Mouse (Mus musculus) cerebellum, postnatal 4 days (tissue): Measurements from ENCODE around the gene Col9a2.
"Not testable (repeated sequence)": the region's sequence is repeated elsewhere in the genome, so short reads cannot be mapped to it uniquely, and the experiment has no call there.

Experiments used
- DNase-seq, 2 experiments: peaks; one replicate each; pipeline ENCODE4 v3.0.0; 2022; ENCODE audit warnings: low spot score in 2 of 2, mixed read lengths in 1 of 2

The Col9a2 gene

DNA sequence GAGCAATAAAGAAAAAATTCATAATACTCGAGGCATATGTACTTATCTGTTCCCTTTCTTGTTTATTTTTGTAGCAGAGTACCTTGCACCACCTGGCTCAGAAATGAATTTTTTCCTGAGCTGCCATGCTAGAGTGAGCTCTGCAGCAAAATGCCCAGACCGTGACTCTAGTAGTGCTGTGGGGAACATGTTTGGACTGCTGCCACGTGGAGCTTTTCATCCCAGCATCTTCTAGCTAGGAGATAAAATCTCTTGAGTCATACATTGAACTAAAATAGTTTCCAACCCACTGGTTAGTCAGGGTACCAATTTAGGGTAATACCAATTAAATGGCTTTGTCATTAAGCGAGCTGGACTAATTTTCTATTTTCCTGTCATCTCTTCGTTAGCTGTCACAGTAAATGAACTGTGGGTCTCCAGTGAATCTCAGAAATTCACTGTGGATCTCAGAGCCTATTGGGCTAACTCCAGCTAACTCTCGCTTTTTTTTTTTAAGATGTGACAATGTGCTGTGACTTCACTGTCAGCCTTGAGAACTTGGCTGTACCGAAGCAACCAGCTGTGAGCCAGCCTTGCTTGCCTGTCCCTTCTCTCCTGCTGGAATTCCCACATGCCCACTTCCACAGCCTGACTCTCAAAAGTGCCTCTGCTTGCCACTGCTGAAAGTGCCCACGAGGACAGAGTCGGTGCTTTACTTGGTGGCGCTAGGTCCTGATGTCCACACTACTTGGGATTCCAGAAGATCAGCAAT is 19.0 kb upstream of the Col9a2 start:
- no peak for DNase-seq

DNA sequence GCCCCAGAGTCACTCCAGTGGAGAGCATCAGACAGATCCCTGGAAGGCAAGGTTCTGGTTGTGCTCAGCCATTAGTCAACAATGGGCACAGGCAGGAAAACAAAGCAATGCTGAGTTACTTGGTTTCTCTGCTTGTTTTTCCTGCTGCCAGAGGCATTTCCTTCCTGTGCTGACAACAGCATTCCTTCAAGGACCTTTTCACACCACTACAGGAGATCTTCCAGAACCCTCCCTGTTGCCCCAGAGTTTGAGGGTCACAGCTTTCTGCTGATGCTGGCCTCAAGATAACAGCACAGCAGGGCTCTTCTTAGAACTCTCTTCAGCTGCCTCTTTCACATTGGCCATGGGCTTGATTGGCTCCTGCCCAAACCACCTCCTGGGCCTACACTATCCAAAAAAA is 17.3 kb upstream of the Col9a2 start:
- no peak for DNase-seq

DNA sequence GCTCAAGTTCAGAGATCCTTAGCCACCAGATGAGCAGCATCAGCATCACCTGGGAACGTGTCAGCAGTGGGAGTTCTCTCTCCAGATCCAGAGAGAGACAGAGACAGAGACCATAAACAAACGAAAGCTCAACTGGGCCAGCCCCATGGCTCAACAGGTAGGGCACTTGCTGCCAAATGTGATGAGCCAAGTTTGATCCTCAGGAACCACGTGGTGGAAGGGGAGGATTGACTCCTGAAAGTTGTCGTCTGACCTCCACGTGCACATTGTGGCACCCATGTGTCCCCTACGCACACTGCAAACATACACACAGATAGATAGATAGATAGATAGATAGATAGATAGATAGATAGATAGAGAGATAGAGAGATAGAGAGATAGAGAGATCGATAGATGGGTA is 15.7 kb upstream of the Col9a2 start:
- no peak for DNase-seq

DNA sequence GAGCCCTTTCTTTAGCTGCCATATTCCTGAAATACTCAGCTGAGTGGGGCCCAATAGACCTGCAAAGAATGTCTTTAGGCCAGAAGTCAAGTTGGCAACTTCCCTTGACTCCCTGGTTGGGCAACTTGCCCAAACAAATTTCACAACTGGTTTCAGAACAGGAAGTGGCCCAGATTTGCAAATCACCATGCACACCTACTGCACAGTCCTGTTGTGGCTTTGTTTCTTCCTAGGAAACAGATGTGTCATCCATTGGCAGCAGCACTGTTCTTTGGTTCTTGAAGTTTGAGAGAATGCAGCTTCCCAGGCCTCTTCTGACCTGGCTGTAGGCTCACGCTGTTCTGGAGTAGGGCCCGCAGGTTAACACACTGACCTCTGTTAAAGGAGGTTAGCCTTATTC is 15.2 kb upstream of the Col9a2 start:
- no peak for DNase-seq

DNA sequence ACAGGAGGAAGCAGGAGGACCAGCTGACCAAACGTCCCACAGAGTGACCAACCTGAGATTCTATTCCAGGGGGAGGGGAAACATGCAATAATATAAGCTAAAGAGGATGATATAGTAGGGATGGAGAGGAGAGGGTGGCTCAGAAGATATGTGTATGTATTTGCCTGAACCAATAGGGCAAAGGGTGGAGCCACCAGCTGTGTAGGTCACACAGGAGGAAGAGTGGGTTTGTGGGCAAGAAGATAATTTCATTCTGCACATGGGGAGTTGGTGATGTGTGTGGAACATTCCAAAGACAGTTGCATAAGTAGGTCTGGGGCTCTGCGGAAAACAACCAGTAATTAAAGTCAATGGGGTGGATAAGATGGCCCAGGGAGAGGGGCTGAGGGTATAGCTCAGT is 13.5 kb upstream of the Col9a2 start:
- no peak for DNase-seq

DNA sequence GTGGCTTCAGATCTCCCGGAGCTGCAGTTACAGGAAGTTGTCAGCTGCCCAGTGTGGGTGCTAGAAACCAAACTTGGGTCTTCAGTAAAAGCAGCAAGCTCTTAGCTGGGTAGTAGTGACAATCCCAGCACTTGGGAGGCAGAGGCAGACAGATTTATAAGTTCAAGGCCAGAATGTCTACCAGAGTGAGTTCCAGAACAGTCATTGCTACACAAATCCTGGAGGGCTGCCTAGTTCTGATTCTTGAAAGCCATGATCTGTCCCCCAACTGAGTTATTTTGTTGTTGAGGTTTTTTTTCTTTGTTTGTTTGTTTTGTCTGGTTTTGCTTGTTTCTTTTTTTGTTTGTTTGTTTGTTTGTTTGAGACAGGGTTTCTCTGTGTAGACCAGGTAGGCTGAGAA is 11.0 kb upstream of the Col9a2 start:
- no peak for DNase-seq

DNA sequence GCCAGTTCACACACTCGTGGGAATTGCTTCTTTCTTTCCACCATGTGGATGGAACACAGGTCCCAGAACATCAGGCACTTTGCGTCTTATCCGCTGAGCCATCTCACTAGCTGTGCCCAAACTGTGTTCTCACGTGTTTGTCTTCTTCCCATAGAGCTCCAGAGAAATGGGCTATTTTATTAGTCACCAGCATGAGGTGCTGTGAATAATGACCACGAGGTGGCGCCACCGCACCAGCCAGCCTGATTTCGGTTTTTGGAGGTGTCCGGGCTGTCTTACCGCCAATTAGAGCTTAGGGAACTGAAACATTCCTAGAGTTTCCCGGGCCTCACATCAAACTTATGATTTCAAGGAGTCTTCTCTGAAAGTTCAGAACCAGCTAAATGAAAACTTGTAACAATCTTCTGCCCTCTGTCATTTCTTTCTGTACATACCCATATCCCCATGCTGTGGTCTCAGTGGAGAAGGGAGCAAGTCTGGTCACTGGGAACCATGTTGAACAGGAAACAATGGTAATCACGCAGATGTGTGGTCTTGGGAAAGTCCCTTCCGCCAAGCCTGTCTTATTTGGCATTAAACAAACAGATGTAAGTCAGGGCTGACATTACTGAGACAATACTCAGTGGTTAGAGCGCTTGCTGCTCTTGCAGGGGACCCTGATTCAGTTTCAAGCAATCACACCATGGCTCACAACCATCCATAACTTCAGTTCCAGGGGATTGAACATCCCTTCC is 10.4 kb upstream of the Col9a2 start:
- DNase-seq: peak; percentile 58 to 66

DNA sequence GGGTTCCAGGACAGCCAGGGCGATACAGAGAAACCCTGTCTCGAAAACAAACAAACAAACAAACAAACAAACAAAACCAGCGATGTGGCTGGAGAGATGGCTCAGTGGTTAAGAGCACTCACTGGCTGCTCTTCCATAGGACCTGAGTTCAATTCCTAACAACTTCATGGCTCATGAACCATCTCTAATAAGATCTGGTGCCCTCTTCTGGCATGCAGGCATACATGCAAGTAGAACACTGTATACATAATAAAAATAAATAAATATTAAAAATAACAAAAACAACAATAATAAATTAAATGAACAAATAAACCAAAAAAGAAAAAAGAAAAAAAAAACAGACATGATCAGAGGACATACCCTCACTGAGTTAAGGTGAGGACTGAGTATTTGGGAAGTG is 9.6 kb upstream of the Col9a2 start:
- DNase-seq: no peak

DNA sequence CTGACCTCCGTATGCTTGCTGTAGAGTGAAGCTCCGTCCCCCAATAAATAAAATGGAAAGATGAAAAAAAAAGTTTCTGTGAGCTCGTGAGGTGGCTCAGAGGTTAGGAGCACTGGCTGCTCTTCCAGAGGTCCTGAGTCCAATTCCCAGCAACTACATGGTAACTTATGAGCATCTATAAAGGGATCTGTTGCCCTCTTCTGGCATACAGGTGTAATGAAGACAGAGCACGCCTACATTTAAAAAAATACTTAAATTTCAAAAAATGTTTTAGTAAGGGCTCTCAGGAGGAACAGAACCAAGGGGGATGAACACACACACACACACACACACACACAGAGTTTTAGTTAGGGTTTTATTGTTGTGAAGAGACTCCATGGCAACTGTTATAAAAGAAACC is 7.7 kb upstream of the Col9a2 start:
- no peak for DNase-seq

DNA sequence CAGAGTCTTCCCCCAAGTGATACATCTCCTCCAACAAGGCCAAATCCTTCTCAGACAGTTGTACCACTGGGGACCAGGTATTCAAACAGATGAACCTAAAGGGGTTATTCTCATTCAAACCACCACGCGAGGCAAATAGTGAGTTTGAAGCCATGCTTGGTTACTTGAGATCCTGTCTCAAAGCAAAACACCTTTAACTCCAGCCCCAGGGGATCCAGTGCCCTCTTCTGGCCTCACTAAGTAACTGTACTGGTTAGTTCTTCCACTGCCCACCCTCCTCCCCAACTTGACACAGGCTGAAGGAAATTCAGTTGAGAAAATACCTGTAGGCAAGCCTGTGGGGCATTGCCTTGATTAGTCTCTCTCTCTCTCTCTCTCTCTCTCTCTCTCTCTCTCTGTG is 6.2 kb upstream of the Col9a2 start:
- no peak for DNase-seq

DNA sequence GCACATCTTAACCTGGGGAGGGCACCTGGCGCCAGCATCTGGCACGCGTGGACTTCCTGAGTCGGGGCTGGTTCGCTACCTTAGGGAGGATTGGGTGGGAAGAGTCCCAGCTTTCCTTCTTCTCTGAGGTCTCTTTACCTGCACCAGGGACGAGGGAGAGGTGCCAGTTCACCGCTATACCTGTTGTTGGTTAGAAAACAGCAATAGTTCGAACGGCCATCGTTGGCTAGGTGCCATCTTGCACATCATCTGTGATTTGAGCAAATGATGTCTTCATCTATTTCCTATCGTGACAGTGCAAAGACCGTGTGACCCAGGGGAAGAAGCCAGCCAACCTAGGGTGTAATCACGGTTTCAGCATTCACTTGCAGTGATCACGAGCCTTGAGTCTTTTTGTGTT is 1.1 kb downstream of the Col9a2 start:
- DNase-seq: no peak

DNA sequence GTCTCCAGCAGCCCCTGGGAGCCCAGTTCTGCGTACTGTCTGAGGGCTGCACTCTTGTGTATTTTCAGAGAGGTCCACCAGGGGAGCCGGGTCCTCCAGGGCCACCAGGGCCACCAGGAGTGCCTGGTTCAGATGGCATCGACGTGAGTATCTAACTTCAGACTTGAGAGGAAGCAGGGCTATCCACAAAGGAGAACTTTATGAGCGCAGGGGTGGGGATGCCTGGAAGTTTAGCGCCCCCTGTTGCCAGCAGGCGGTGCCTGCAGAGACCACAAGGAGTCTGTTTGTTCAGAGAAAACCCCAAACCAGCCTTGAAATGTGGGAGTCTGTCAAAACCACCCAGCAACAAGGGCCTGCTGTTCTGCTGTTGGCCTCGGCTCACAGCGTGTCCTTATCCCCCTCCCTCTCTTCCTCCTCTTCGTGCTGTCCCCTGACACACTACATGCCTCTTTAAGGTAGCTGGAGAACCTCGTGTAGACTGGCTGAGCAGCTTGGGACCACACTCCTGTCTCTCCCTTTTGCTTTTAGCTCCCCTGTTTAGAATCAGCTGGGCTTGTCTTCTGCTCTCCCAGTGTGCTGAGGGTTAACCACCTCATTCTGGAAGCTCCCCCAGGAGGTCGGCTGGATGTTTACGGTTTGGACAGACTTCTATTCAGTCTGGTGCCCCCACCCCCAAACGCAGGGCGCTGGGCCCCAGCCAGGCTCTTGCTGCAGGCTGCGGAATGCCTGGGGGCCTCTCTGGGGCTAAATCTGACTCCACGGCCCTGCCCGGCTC is 1.9 kb downstream of the Col9a2 start:
- DNase-seq: peak; percentile 70 to 72

DNA sequence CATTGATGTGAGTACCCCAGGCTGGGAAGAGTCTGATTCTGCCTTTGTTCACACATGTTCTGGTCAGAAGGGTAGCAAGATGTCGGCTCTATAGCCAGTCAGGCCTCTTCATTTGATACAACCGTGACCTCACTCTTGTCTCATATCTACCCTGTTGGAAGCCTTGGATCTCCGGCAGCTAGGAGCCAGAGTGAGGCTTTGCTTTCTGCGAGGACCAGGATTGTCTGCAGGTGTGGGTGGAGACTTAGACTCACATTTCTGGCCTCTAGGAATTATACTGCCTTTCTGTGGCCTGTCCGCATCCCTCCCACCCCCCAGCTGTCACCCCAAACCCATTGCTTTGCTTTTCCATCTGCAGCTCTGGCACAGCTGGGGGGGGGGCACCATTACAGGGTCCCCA is 3.3 kb downstream of the Col9a2 start:
- DNase-seq: no peak

DNA sequence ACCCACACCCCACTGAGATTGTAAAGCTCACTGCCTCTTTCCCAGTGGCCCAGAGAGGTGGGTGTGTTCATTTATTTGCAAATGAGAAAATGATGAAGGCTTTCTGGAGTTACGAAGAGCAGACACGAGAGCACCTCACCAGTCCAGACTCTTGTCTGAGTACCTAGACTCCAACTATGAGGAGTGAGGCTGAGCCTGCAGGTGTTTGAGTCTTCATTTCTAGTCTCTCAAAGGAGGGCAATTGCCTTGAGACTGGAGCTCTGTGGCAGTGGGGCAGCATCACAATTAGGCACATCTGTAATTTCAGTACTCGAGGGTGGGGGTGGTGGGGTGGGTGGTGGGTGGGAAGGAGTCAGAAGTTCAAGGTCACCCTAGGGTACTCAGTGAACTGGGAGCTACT is 3.8 kb downstream of the Col9a2 start:
- no peak for DNase-seq

DNA sequence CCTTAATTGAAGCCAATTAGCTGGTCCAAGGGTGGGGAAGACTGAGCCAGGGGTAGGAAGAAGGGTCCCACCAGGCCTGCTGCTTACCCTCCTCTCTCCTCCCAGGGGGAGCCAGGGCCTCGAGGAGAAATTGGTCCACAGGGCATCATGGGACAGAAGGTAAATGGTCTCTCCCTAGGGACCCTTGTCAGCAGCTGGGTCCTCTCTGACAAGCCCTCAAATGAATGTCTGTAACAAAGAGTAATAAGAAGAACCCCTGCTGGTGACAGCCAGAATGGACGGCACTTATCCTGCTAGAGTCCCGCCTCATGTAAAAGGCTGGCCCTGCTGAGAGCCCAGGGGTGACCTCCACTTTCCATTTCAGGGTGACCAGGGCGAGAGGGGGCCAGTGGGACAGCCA is 12.7 kb downstream of the Col9a2 start:
- no peak for DNase-seq

DNA sequence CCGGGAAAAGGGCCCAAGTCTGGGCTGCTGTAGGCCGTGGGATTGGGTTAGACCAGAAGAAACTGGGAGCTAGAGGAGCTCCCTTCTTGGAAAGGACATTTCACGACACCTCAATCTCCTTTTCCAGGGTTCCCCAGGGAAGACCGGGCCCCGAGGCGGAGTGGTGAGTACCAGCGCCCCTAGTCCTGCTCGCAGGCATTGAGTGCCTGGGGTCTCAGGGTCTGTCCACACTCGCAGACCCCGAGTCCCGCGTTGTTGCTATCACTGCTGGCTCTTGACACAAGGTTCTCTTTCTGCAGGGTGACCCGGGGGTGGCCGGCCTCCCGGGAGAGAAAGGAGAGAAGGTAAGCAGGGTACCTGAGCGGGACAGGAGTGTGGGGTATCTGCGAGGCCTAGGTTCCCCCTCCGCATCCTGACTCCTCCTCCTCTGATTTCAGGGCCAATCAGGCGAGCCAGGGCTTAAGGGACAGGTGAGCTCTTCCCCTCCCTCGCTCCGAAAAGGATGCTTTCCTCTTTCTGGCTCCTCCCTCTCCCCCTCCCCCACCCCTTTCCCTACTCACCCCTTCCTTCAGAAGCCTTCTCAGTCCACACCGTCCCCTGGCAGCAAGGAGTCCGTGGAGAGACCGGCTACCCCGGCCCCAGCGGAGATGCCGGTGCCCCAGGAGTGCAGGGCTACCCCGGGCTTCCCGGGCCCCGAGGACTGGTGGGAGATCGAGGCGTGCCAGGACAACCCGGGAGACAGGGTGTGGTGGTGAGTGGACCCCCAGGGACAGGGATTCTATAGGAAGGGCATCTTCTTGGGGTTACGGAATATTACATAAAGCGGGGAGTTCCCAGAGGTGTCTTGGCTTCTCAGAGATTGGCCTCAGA is 13.5 kb downstream of the Col9a2 start:
- DNase-seq: no peak

DNA sequence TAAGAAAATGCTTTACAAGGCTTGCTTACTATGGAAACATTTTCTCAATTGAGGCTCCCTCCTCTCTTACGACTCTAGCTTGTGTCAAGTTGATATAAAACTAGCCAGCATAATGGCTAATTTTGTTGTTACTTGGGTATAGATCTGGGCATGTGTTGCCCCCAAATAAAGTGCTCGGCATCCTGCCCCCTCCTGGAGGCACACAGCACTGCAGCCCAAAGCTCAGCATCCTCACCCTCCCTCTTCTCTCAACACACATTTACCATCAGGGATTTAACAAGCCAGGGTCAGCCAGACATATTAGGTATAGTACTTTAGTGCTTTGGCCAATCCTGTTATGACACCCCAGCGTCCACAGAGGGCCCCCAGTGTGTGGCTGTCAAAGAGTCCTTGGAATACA is 17.2 kb downstream of the Col9a2 start:
- DNase-seq: no peak

DNA sequence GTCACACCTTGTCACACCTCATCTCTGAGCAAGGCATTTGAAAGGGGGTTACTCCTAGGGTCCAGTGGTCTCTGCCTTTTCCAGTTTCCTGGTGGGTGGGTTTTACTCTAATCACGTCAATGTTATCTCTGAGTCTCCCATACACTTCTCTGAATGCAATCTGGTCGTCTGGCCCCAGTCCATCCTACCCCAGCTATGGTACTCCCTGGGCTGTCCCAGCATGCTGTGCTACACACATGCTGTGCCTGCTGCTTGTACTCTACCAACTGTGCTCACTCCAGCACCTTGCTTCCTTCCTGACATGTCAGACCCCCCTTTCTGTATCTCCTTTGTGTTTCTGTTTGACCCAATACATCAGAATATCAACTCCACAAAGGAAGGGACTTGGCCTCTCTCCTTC is 17.8 kb downstream of the Col9a2 start:
- DNase-seq: no peak

DNA sequence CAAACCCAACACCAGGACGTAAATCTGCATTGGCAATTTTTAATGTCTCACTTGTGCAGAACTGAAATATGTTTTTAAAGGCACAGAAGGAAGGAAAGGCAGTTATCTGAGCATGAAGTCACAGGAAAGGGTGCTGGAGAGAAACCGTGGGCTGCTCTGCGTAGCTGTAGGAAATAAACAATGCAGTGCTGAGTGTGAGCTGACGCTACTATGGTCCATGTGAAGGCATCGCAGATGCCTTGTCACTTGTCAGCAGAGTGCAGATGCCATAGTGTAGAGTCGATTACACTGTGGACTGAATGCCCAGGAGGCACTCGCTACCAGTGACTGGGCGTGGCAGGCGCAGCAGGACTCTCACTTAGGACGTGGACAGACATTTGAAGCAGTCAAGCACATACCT is 20.0 kb downstream of the Col9a2 start:
- not testable (repeated sequence) for DNase-seq

DNA sequence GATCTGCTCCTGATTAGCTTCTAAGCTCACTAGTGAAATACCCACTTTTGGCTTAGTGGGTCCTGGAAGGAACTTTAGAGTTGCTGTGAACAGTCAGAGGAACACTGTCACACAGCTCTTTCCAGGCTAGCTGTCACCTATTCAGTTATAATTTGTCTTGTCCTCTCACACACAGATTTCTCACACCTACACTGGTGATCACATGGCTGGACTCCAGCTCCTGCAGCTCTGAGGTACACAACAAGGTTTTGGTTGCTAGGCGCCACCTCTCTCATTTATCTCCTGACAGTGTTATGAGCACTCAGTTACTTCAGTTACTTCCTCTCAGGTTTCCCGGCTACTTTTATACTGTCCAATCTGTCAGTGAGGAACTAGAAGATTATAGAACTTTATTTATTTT is 26.2 kb downstream of the Col9a2 start:
- DNase-seq: no peak

DNA sequence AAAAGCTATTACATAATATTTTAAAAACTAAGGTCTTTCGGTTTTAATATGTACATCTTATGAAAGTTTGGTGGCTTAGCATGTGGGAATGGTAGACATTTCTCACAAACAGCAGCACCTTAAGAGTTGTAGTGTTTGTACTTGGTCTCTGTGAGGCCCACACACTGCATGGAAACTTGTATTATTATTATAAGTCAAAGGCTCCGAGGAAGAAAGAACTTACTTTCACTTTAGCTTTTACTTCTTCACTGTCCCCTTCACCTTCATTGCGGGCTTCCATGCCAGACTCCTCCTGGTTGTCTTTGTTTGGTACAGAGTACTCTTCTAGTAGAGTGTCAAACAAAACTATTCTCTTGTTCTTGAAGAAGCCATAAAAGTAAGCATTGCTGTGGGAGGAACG is 35.1 kb downstream of the Col9a2 start:
- DNase-seq: no peak
